Mouse (Mus musculus) forebrain, embryonic 15.5 days (tissue): ENCODE results near the gene Cers3. TPM values are rescaled to one million over a fixed set of nuclear protein-coding genes. Genes with fewer than 3 reads are reported as not detected.

ENCODE experiments used
- ATAC-seq: fragments of 200-750 bp; cut with Nextera tagmentation; replicated peaks from 2 replicates; pipeline ENCODE4 v1.8.0; 2017; ENCODE audit warnings: mild to moderate bottlenecking, moderate TSS enrichment, moderate library complexity
- H3K27ac ChIP-seq: fragments of 300-500 bp; sonication (generic); replicated peaks from 2 replicates; pipeline ENCODE4 v1.5.1; 2015; ENCODE audit warnings: mild to moderate bottlenecking, inconsistent platforms
- H3K27me3 ChIP-seq: fragments of 300-500 bp; sonication (generic); 2 replicates; pipeline ENCODE4 v1.6.1; 2015; ENCODE audit warnings: inconsistent platforms
- H3K36me3 ChIP-seq: fragments of 300-500 bp; sonication (generic); 2 replicates; pipeline ENCODE4 v1.6.1; 2015; ENCODE audit warnings: mild to moderate bottlenecking, inconsistent platforms
- H3K4me1 ChIP-seq: fragments of 300-500 bp; sonication (generic); 2 replicates; pipeline ENCODE4 v1.6.1; 2015; ENCODE audit warnings: inconsistent platforms
- H3K4me2 ChIP-seq: fragments of 300-500 bp; sonication (generic); replicated peaks from 2 replicates; pipeline ENCODE4 v1.6.1; 2015; ENCODE audit warnings: mild to moderate bottlenecking, inconsistent platforms
- H3K4me3 ChIP-seq: fragments of 300-500 bp; sonication (generic); 2 replicates; pipeline ENCODE4 v1.5.1; 2015; ENCODE audit warnings: mild to moderate bottlenecking, inconsistent platforms
- H3K9ac ChIP-seq: fragments of 300-500 bp; sonication (generic); replicated peaks from 2 replicates; pipeline ENCODE4 v1.6.1; 2015; ENCODE audit warnings: mild to moderate bottlenecking, inconsistent platforms
- H3K9me3 ChIP-seq: fragments of 300-500 bp; sonication (generic); 2 replicates; pipeline ENCODE4 v1.6.1; 2016; ENCODE audit warnings: inconsistent platforms
- WGBS: fragments of 180-500 bp; shearing (Covaris S2); methylation state at CpG from one replicate; pipeline ENCODE4 v1.1.7; 2015; ENCODE audit warnings: mixed read lengths; 5-methylcytosine and 5-hydroxymethylcytosine counted together
- polyA plus RNA-seq: library from polyadenylated mRNA; unstranded; fragments of >200 nt; fragmentation: Nextera tagmentation; extraction: Ambion mirVana; gene quantifications from 2 replicates; pipeline ENCODE4 v1.2.1, GENCODE M21; 2015

The Cers3 gene
- polyA plus RNA-seq, 1 experiment from 2014 or later = 0.70 TPM

- Histone ChIP-seq H3K9me3 (no peaks in the 10 kb centered on the region), H3K36me3 (no peaks in the 10 kb centered on the region), H3K4me3 (no peak overlapping the region), H3K27ac (no peak overlapping the region), H3K9ac (no peak overlapping the region), H3K4me2 (no peak overlapping the region), H3K4me1 (no peaks in the 10 kb centered on the region), H3K27me3 (no peaks in the 10 kb centered on the region)
- no peak for ATAC-seq
- 95% methylated on average over 4 of the region's 4 CpGs for WGBS
These were observed 5.9 kb upstream of the Cers3 start for GRCm38 (mm10) chr7:66737418-66737817.

- ATAC-seq = no peak
- Histone ChIP-seq H3K9me3 (no peaks in the 10 kb centered on the region), H3K36me3 (no peaks in the 10 kb centered on the region), H3K4me3 (no peak overlapping the region), H3K27ac (no peak overlapping the region), H3K4me2 (no peak overlapping the region), H3K4me1 (no peaks in the 10 kb centered on the region), H3K9ac (no peak overlapping the region), H3K27me3 (no peaks in the 10 kb centered on the region)
- WGBS = 78% methylated on average over 5 of the region's 5 CpGs
These were observed 2.3 kb upstream of the Cers3 start for GRCm38 (mm10) chr7:66741008-66741407.

GRCm38 (mm10) chr7:66741412-66741811 lies 1.9 kb upstream of the Cers3 start:
- Histone ChIP-seq H3K4me2 (no peak overlapping the region), H3K4me1 (no peaks in the 10 kb centered on the region), H3K4me3 (no peak overlapping the region), H3K36me3 (no peaks in the 10 kb centered on the region), H3K9me3 (no peaks in the 10 kb centered on the region), H3K27me3 (no peaks in the 10 kb centered on the region), H3K27ac (no peak overlapping the region), H3K9ac (no peak overlapping the region)
- ATAC-seq = no peak
- WGBS = 67% methylated on average over 8 of the region's 8 CpGs

GRCm38 (mm10) chr7:66746972-66747371 lies 3.7 kb downstream of the Cers3 start:
- Histone ChIP-seq H3K4me3 (no peak overlapping the region), H3K27me3 (no peaks in the 10 kb centered on the region), H3K27ac (no peak overlapping the region), H3K36me3 (no peaks in the 10 kb centered on the region), H3K4me1 (no peaks in the 10 kb centered on the region), H3K4me2 (no peak overlapping the region), H3K9ac (no peak overlapping the region), H3K9me3 (no peaks in the 10 kb centered on the region)
- ATAC-seq = no peak
- WGBS = 78% methylated on average over 7 of the region's 7 CpGs

- Histone ChIP-seq H3K36me3 (no peaks in the 10 kb centered on the region), H3K4me1 (no peaks in the 10 kb centered on the region), H3K27me3 (no peaks in the 10 kb centered on the region), H3K9ac (no peak overlapping the region), H3K4me3 (no peak overlapping the region), H3K27ac (no peak overlapping the region), H3K4me2 (no peak overlapping the region), H3K9me3 (no peaks in the 10 kb centered on the region)
- ATAC-seq = no peak
- WGBS = 70% methylated on average over 1 of the region's 1 CpGs
These were observed 6.7 kb downstream of the Cers3 start for GRCm38 (mm10) chr7:66749998-66750397.

GRCm38 (mm10) chr7:66753816-66754215 lies 10.5 kb downstream of the Cers3 start:
- no peaks in the 10 kb centered on the region for H3K36me3 ChIP-seq
- ATAC-seq = no peak
- H3K4me3 ChIP-seq = no peak overlapping the region
- H3K27ac ChIP-seq = no peak overlapping the region
- no peaks in the 10 kb centered on the region for H3K4me1 ChIP-seq
- no peak overlapping the region for H3K9ac ChIP-seq
- WGBS = 86% methylated on average over 8 of the region's 8 CpGs
- H3K9me3 ChIP-seq = no peaks in the 10 kb centered on the region
- H3K4me2 ChIP-seq = no peak overlapping the region
- no peaks in the 10 kb centered on the region for H3K27me3 ChIP-seq

GRCm38 (mm10) chr7:66755611-66756010 lies 12.3 kb downstream of the Cers3 start:
- WGBS = 86% methylated on average over 7 of the region's 7 CpGs
- Histone ChIP-seq H3K4me1 (no peaks in the 10 kb centered on the region), H3K27ac (no peak overlapping the region), H3K4me2 (no peak overlapping the region), H3K4me3 (no peak overlapping the region), H3K9me3 (no peaks in the 10 kb centered on the region), H3K36me3 (no peaks in the 10 kb centered on the region), H3K9ac (no peak overlapping the region), H3K27me3 (no peaks in the 10 kb centered on the region)
- no peak for ATAC-seq

- 84% methylated on average over 5 of the region's 5 CpGs for WGBS
These were observed 26.6 kb downstream of the Cers3 start for GRCm38 (mm10) chr7:66769902-66770301.

GRCm38 (mm10) chr7:66770706-66771105 lies 27.4 kb downstream of the Cers3 start:
- Histone ChIP-seq H3K9me3 (no peaks in the 10 kb centered on the region), H3K27me3 (no peaks in the 10 kb centered on the region), H3K4me3 (no peak overlapping the region), H3K4me2 (no peak overlapping the region), H3K36me3 (no peaks in the 10 kb centered on the region), H3K27ac (no peak overlapping the region), H3K4me1 (no peaks in the 10 kb centered on the region), H3K9ac (no peak overlapping the region)
- 75% methylated on average over 3 of the region's 3 CpGs for WGBS
- no peak for ATAC-seq

More at GRCm38 (mm10) chr7:66769902-66770301, 26.6 kb downstream of the Cers3 start:
- no peak overlapping the region for H3K27ac ChIP-seq
- H3K36me3 ChIP-seq = no peaks in the 10 kb centered on the region
- ATAC-seq = no peak
- no peaks in the 10 kb centered on the region for H3K27me3 ChIP-seq
- H3K9me3 ChIP-seq = no peaks in the 10 kb centered on the region
- H3K4me2 ChIP-seq = no peak overlapping the region
- H3K4me1 ChIP-seq = no peaks in the 10 kb centered on the region
- no peak overlapping the region for H3K9ac ChIP-seq
- no peak overlapping the region for H3K4me3 ChIP-seq

- no peaks in the 10 kb centered on the region for H3K4me1 ChIP-seq
- H3K27ac ChIP-seq = no peak overlapping the region
- H3K36me3 ChIP-seq = no peaks in the 10 kb centered on the region
- H3K27me3 ChIP-seq = no peaks in the 10 kb centered on the region
- no peak overlapping the region for H3K4me3 ChIP-seq
- ATAC-seq = no peak
- WGBS = 92% methylated on average over 6 of the region's 6 CpGs
- H3K9me3 ChIP-seq = no peaks in the 10 kb centered on the region
- no peak overlapping the region for H3K9ac ChIP-seq
- no peak overlapping the region for H3K4me2 ChIP-seq
These were observed 27.9 kb downstream of the Cers3 start for GRCm38 (mm10) chr7:66771252-66771651.

- H3K36me3 ChIP-seq = no peaks in the 10 kb centered on the region
- 71% methylated on average over 2 of the region's 2 CpGs for WGBS
- no peak overlapping the region for H3K27ac ChIP-seq
- no peak overlapping the region for H3K9ac ChIP-seq
- H3K4me1 ChIP-seq = no peaks in the 10 kb centered on the region
- no peak overlapping the region for H3K4me2 ChIP-seq
- H3K9me3 ChIP-seq = no peaks in the 10 kb centered on the region
- H3K27me3 ChIP-seq = no peaks in the 10 kb centered on the region
- no peak for ATAC-seq
- H3K4me3 ChIP-seq = no peak overlapping the region
These were observed 36.1 kb downstream of the Cers3 start for GRCm38 (mm10) chr7:66779411-66779810.

- no peak for ATAC-seq
- Histone ChIP-seq H3K9me3 (no peaks in the 10 kb centered on the region), H3K36me3 (no peaks in the 10 kb centered on the region), H3K27me3 (no peaks in the 10 kb centered on the region), H3K9ac (no peak overlapping the region), H3K4me3 (no peak overlapping the region), H3K4me1 (no peaks in the 10 kb centered on the region), H3K4me2 (no peak overlapping the region), H3K27ac (no peak overlapping the region)
- WGBS = 80% methylated on average over 10 of the region's 10 CpGs
These were observed 36.9 kb downstream of the Cers3 start for GRCm38 (mm10) chr7:66779944-66780942.
